Mouse (Mus musculus): ENCODE data around the gene Mrpl58. TPM values are rescaled to one million over a fixed set of nuclear protein-coding genes. Genes with fewer than 3 reads are reported as not detected.

Gene Mrpl58
- polyA plus RNA-seq, 1 experiment from 2014 or later: 277 TPM

DNA sequence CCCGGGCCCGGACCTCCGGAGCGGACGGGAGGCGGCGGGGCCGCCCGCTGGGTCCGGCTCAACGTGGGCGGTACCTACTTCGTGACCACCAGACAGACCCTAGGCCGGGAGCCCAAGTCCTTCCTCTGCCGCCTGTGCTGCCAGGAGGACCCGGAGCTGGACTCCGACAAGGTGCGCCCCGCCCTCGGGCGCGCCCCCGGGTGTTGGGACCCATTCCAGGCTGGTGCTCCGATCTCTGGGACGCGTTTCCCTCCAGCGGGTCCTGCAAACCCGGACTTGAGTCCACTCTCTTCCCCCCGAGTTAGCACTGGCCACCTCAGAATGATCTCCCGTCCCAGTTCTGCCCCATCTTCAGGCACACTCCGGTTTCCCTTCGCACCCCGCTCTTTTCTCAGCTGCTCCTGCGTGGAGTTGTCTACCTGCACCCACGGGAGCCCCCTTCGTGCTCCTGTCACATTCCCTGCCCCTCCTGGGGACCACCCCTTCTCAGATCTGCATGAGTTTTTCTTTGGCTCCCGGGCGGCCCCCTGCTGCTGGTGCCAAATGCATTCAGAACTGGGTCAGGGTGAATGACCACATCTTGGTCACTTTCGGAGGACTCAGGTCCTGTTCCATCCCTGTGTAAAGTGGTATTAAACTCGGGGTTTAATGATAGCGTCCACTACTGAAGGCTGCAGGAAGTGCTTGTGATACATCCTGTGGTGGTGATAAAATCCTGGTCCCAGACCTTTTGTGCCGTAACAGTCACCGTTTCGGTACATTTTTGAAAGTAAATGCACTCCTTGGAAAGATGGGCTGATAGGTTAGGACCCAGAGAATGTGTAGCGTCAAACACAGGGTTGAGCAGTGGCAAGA is 17.0 kb downstream of the Mrpl58 start:
- no peaks in the 10 kb centered on the region for H3K9me3 ChIP-seq
- peak; percentile 68 for DNase-seq (ENCODE audit: extremely low spot score, low spot score)
- peaks cover 59% of the 10 kb centered on the region for H3K36me3 ChIP-seq (replicated peaks)
- 4% methylated on average over 38 of the region's 45 CpGs for WGBS
- peak overlapping the region; percentile 98 for H3K27ac ChIP-seq
- peak overlapping the region; percentile 99 for H3K4me3 ChIP-seq
- H3K27me3 ChIP-seq (ENCODE audit: poor library complexity, severe bottlenecking): no peaks in the 10 kb centered on the region
- H3K4me1 ChIP-seq: peaks cover 45% of the 10 kb centered on the region

DNA sequence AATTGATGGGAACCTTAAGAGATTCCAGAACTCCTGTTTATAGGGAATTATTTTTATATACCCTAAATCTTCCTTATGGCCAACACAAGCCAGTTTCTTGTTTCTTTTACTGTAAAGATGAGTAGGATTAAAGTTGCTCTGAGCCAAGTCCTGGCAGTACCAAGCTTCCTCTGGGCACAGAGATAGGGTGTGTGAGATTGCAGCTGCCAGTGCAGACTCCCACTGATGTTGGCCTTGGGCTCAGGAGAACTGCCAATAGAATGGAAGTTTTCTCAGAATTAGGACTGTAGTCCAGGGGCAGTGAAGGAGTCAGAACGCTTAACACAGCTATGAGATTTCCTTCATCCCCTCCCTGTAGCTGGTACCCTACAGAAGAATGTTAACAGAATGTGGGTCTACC is 17.8 kb downstream of the Mrpl58 start:
- 80% methylated on average over 1 of the region's 1 CpGs for WGBS
- Histone ChIP-seq H3K9me3 (no peaks in the 10 kb centered on the region), H3K4me3 (peak overlapping the region; percentile 99), H3K36me3 (replicated peaks) (peaks cover 59% of the 10 kb centered on the region), H3K27ac (no peak overlapping the region), H3K4me1 (peaks cover 45% of the 10 kb centered on the region), H3K27me3 (ENCODE audit: poor library complexity, severe bottlenecking) (no peaks in the 10 kb centered on the region)
- no peak for DNase-seq (ENCODE audit: extremely low spot score, low spot score)

DNA sequence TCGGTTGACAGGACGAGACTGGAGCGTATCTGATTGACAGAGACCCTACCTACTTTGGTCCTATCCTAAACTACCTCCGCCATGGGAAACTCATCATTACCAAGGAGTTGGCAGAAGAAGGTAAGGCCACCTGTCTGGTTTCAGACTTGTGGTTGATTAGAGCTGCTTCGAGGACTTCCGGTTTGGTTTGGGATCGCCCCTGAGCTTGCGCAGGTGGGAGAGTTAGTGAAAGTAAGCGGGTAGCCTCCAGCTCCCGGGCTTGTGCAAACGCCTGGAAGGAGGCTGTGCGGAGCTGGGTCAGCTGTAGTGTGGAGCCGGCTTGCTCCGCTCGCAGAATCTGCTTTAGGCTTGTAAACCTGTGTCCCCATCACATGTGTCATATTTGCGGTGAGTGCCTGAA is 18.4 kb downstream of the Mrpl58 start:
- H3K36me3 ChIP-seq (replicated peaks): peaks cover 59% of the 10 kb centered on the region
- peaks cover 45% of the 10 kb centered on the region for H3K4me1 ChIP-seq
- no peaks in the 10 kb centered on the region for H3K27me3 ChIP-seq (ENCODE audit: poor library complexity, severe bottlenecking)
- no peaks in the 10 kb centered on the region for H3K9me3 ChIP-seq
- no peak overlapping the region; the same call in 1 of the 2 replicates for H3K4me3 ChIP-seq
- WGBS: 91% methylated on average over 16 of the region's 16 CpGs
- DNase-seq (ENCODE audit: extremely low spot score, low spot score): no peak
- H3K27ac ChIP-seq: no peak overlapping the region

DNA sequence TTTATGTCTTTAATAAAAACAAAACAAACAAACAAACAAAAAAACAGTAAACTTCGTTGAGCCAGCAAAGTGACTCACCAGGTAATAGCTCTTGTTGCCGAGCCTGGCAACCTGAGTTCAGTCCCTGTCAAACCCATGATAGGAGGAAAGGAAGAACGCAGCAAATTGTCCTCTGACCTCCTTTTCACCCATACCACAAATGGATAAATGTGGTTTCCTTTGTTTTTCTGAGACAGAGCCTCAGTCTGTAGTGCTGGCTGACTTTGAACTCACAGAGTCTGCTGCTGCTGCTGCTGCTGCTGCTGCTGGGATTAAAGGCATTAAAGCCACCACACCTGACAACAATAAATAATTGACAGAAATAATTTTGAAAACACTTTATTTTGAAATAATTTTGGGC is 19.5 kb downstream of the Mrpl58 start:
- Histone ChIP-seq H3K4me1 (peaks cover 47% of the 10 kb centered on the region), H3K36me3 (replicated peaks) (peaks cover 59% of the 10 kb centered on the region), H3K9me3 (no peaks in the 10 kb centered on the region), H3K27me3 (ENCODE audit: poor library complexity, severe bottlenecking) (no peaks in the 10 kb centered on the region), H3K4me3 (no peak overlapping the region), H3K27ac (no peak overlapping the region)
- WGBS: 88% methylated on average over 3 of the region's 3 CpGs
- DNase-seq (ENCODE audit: extremely low spot score, low spot score): no peak

DNA sequence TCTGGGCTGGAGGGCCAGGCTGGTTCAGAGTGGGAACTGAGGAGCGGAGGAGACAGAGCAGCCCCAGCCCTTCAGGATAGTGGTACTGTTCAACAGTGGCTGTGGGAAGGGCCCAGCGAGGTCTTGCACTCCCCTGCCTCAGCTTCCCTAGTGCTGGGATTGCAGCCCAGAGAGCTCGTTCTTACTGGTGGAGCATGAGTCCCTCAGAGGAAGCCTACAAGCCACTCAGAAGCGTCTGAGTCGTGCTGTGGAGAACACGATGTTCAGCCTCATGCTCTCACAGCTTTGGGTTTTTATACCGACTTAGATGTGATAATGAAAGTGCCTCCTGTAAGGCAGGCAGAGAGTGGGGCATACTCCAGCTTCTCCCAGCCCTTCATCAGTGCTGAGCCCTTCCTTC is 21.1 kb downstream of the Mrpl58 start:
- no peak for DNase-seq (ENCODE audit: extremely low spot score, low spot score)
- Histone ChIP-seq H3K4me3 (no peak overlapping the region), H3K27me3 (ENCODE audit: poor library complexity, severe bottlenecking) (no peaks in the 10 kb centered on the region), H3K27ac (no peak overlapping the region), H3K4me1 (peaks cover 39% of the 10 kb centered on the region), H3K36me3 (replicated peaks) (peaks cover 70% of the 10 kb centered on the region), H3K9me3 (no peaks in the 10 kb centered on the region)
- 88% methylated on average over 7 of the region's 7 CpGs for WGBS

DNA sequence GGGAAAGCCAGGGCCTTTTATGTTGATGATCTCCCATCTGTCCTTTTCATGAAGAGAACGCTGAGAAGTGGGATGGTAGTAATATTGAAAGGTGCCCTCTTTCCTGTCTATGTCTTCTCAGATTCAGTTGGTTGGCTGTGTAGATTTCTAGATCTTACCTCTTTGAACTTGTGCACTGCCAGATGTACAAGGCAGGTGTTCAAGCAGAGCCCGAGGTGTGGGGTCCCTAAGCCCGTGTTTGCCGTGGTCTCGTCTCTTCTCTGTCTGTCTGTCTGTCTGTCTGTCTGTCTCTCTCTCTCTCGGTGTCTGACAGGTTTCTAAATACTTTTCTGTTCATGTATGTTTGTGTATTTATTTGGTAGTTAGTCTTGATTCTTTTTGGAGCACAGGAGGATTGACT is 22.1 kb downstream of the Mrpl58 start:
- Histone ChIP-seq H3K36me3 (replicated peaks) (peaks cover 80% of the 10 kb centered on the region), H3K27ac (no peak overlapping the region), H3K27me3 (ENCODE audit: poor library complexity, severe bottlenecking) (no peaks in the 10 kb centered on the region), H3K9me3 (no peaks in the 10 kb centered on the region), H3K4me3 (no peak overlapping the region), H3K4me1 (peaks cover 35% of the 10 kb centered on the region)
- DNase-seq (ENCODE audit: extremely low spot score, low spot score): no peak
- 93% methylated on average over 6 of the region's 6 CpGs for WGBS

DNA sequence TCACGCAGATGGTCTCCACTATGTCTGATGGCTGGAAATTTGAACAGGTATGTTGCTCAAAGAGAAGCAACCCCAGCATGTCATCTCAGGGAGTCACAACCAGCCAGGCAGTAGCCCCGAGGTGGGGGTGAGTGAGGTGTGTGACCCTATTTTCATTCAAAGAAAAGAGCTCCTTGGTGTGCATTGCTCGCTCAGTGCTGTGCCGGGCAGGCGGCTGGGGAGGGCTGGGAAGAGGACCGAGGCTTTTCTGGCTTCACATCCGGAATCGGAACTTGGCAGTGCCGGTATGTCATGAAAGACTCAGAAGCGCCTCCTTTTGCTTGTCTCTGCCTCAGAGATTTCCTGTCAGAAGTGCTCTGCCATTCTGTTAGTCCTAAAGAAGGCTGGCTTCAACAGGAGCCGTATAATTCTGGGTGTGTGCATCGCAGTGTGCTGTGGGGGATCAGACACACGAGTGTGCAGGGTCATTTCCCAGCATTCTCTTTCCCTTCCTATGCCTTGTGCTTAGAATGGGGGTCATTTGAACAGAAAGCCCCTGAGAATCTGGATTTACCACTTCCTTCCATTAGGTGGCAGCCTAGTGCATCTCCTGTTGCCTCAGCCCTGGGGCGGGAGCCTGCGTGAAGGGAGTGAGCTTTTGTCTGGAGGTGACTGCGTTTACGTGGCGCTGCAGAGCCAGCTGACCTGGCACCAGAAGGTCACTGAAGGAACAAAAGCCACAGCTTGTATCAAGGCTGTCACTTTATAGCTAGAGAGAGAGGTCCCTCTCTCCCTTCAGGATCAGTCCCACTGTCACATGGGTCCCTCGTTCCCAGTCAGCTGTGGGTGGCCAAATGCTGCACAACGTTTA is 24.2 kb downstream of the Mrpl58 start:
- Histone ChIP-seq H3K4me1 (peaks cover 16% of the 10 kb centered on the region), H3K36me3 (replicated peaks) (peaks cover 92% of the 10 kb centered on the region), H3K27me3 (ENCODE audit: poor library complexity, severe bottlenecking) (no peaks in the 10 kb centered on the region), H3K4me3 (peak overlapping the region; percentile 24), H3K27ac (peak overlapping the region; percentile 75), H3K9me3 (no peaks in the 10 kb centered on the region)
- WGBS: 36% methylated on average over 20 of the region's 20 CpGs
- peak; percentile 74 for DNase-seq (ENCODE audit: extremely low spot score, low spot score)

DNA sequence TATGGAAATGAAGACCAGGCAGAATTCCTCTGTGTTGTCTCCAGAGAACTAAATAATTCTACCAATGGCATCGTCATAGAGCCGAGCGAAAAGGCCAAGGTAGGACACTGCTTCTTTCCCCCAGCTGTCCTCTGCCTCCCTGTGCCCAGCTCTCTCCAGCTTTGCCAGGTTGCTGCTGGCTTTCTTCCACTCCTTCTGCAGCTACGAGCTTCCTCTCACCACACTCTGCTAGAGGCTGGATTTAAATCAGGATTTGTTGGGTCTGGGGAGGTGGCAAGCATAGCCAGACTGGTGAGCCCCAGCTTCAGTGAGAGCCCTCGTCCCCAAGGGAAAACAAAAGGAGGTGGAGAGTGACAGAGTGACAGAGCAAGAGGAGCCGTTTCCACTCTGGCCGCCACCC is 25.8 kb downstream of the Mrpl58 start:
- H3K4me1 ChIP-seq: peaks cover 16% of the 10 kb centered on the region
- H3K9me3 ChIP-seq: no peaks in the 10 kb centered on the region
- H3K36me3 ChIP-seq (replicated peaks): peaks cover 92% of the 10 kb centered on the region
- H3K27me3 ChIP-seq (ENCODE audit: poor library complexity, severe bottlenecking): no peaks in the 10 kb centered on the region
- H3K4me3 ChIP-seq: no peak overlapping the region
- no peak for DNase-seq (ENCODE audit: extremely low spot score, low spot score)
- 0 out of 2 replicates have a peak overlapping the region, but pooled peaks have one; percentile 6 for H3K27ac ChIP-seq
- WGBS: 91% methylated on average over 7 of the region's 7 CpGs

DNA sequence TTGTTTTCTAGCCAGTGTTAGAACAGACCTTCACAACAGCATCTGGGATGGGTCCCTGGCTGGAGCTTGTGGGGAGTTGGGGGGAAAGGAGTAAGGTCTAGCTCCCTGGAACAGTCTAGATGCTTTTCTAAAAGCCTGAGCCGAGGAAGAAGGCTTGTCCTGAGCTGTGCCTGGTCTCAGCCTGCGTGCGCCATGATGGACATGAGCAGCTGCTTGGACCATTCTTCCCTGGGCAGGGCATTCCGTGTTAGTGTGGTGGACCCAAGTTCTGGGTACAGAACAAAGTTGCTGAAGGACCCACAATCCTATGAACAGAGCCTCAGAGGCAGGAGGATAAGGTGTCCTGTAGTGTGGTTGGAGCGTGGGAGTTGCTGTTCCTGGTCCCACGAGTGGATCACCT is 27.0 kb downstream of the Mrpl58 start:
- Histone ChIP-seq H3K9me3 (no peaks in the 10 kb centered on the region), H3K4me3 (no peak overlapping the region), H3K4me1 (peaks cover 24% of the 10 kb centered on the region), H3K27me3 (ENCODE audit: poor library complexity, severe bottlenecking) (no peaks in the 10 kb centered on the region), H3K36me3 (replicated peaks) (peaks cover 80% of the 10 kb centered on the region), H3K27ac (no peak overlapping the region)
- DNase-seq (ENCODE audit: extremely low spot score, low spot score): no peak
- 94% methylated on average over 6 of the region's 6 CpGs for WGBS

DNA sequence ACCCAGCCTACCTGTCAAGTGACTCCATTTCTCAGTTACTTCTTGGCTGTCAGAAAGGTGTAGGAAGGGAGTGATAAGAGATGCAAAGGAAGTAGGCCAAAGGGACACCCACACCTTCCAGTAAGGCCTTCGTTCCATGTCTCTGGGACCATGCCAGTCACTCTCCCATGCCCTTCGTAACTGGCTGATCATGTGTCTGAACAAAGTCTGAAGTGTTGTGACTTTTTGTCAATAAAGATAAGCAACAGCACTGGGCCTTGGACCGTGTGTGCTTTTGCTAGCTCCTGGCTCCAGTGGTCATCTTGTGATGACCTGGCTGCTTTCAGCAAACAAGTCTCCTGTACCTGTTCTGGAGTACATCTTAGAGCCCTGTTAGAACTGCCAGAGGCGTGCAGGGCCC is 29.3 kb downstream of the Mrpl58 start:
- no peak for DNase-seq (ENCODE audit: extremely low spot score, low spot score)
- Histone ChIP-seq H3K9me3 (no peaks in the 10 kb centered on the region), H3K4me1 (peaks cover 30% of the 10 kb centered on the region), H3K4me3 (no peak overlapping the region), H3K27ac (0 out of 2 replicates have a peak overlapping the region, but pooled peaks have one; percentile 40), H3K36me3 (replicated peaks) (peaks cover 58% of the 10 kb centered on the region), H3K27me3 (ENCODE audit: poor library complexity, severe bottlenecking) (no peaks in the 10 kb centered on the region)
- 86% methylated on average over 4 of the region's 4 CpGs for WGBS

DNA sequence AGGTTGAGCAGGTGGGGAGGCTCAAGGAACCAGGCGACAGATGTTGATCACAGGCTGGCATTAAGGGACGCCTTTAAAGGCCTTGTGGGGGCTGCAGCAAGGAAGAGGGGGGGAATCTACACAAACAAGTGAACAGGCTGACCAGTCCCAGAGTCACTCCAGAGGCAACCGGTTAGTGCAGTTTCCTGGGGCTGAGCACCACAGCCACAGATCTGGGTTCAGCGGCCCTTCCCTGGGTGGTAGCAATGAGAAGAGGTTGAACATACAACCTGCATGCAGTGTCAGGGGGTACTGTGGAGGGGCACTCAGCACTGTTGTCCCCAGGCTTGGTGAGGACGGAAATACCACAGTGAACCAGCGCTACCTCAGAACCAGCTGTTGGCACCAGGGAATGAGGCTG is 29.8 kb downstream of the Mrpl58 start:
- Histone ChIP-seq H3K4me1 (peaks cover 24% of the 10 kb centered on the region), H3K36me3 (replicated peaks) (peaks cover 54% of the 10 kb centered on the region), H3K9me3 (no peaks in the 10 kb centered on the region), H3K27ac (peak overlapping the region; percentile 40), H3K27me3 (ENCODE audit: poor library complexity, severe bottlenecking) (no peaks in the 10 kb centered on the region), H3K4me3 (no peak overlapping the region)
- DNase-seq (ENCODE audit: extremely low spot score, low spot score): no peak
- WGBS: 84% methylated on average over 6 of the region's 6 CpGs

DNA sequence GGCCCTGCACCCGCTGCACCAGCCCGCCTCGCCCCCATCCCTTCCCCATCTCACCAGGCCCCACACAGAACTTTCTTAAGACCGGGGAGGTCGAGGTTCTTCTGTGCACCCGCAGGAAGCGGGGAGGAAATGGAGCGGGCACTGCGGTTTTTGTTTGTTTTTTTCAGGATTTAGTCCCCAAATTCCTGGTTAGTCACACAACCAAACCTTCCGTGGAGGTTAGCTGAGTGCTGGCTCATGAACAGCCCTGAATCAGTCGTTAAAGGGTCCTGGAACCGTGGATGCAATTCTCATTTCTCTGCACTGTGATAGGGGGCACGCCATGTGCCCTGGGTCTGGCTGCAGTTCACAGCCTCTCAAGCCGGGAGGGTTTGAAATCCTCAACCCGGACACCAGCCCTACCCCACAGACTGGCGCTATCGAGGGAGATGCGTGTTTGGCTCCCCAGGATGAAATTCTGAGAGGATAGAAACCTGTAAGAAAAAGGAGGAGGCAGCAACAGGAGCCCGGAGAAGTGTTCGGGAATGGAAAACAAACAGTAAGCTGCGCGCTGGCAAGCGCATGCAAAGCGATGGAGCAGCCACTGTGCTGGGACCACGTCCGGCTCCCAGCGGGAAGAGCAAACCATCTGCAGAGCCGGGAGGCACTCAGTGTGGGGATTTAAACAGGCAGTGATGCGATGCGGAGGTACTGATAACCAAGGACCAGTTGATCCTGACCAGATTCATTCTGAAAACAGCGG is 32.2 kb downstream of the Mrpl58 start:
- H3K4me3 ChIP-seq: peak overlapping the region; percentile 47
- WGBS: 4% methylated on average over 31 of the region's 31 CpGs
- H3K27me3 ChIP-seq (ENCODE audit: poor library complexity, severe bottlenecking): no peaks in the 10 kb centered on the region
- peaks cover 30% of the 10 kb centered on the region for H3K36me3 ChIP-seq (replicated peaks)
- DNase-seq (ENCODE audit: extremely low spot score, low spot score): peak; percentile 58
- H3K4me1 ChIP-seq: peaks cover 22% of the 10 kb centered on the region
- H3K27ac ChIP-seq: peak overlapping the region; percentile 86
- H3K9me3 ChIP-seq: peaks cover 7% of the 10 kb centered on the region; the same call in 1 of the 2 replicates

All from forebrain, embryonic 10.5 days (tissue).